Mouse (Mus musculus) small intestine, adult 2 months (tissue): ENCODE measurements around the gene Il17f.

Experiments
- CTCF ChIP-seq: fragments of 200-500 bp; IDR thresholded peaks from 2 replicates; pipeline ENCODE4 v1.5.1; 2012; ENCODE audit warnings: low read depth, mild to moderate bottlenecking, control low read depth, inconsistent platforms, low read length, moderate library complexity, mixed read lengths; ENCODE audit not compliant: insufficient replicate concordance, insufficient read length; ENCODE audit errors: extremely low read depth
- POLR2A ChIP-seq: fragments of 200-500 bp; IDR thresholded peaks from 2 replicates; pipeline ENCODE4 v1.6.1; 2012; ENCODE audit warnings: low read depth, mild to moderate bottlenecking, control low read depth, inconsistent platforms, low read length, moderate library complexity

GRCm38 (mm10) chr1:20730903-20731302 is 59.5 kb downstream of the Il17f start, which contains the start of gene Il17a:
- TF ChIP-seq CTCF (no peak), POLR2A (no peak)
